Mouse (Mus musculus): ENCODE measurements around the gene Nsmce1.

GRCm38 (mm10) chr7:125486121-125486630 lies 5.2 kb downstream of the Nsmce1 start:
- TF ChIP-seq CTCF (IDR thresholded peaks at IDR 0.05; ENCODE audit: low read depth): no peak
- no peak for TF ChIP-seq EP300 (IDR thresholded peaks at IDR 0.05; ENCODE audit: low read depth)

Data from liver, embryonic 14.5 days (tissue).